Mouse (Mus musculus): ENCODE data around the gene Ak2.

Ak2 gene

DNA sequence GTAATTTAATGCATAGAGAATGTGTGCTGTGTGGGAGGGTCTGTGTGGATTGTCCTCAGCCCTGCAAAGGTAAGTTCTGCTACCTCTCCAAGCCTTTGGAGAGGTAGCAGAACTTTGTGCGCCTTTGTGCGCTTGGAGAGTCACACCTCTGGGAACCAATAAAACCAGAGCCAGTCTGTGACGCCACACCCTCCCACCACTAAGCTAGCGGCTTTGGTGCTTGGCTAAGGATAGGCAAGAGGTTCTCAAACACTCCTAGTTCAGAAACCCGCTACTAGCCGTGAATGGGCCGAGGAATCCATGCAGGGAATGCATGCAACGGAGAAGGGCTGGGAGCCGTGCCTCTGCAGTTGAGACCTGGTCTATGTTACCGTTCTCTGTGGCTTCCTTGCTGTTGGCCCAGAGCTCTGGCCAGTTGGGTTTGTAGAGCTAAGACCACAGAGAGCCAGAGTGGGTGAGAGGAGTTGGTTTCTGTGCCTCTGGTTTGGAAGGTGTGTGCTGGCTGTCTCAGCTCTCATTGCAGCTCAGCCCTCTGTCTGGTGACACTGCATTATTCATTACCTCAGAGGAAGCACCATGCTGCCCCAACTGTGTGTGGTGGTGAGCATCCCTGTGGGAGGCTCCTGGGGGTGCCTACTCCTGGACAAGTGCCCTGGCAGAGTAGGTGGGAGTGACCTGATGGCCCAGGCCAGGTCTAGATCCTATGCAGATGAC is 21.6 kb downstream of the Ak2 start:
- DNase-seq (ENCODE audit: low spot score in 2 of 2): no peak

DNA sequence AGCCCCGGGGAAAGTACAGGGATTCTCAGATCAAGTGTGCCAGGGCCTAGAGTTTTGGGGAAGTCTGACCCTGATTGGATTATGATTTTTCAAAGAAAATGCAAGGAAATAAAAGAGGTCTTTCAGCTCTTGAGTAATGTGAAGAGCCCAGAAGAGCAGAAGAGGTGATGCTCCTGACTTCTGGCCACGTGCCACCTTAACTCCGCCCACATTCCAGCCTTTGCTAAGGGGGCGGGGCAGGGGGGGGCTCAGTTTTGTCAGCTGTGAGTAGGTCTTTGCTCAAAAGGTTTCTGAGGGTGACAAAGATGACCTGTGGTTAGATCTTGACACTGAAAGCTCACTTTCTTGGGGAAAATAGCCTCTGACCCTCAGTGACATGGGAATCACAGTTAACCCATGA is 24.6 kb downstream of the Ak2 start:
- DNase-seq (ENCODE audit: low spot score in 2 of 2): no peak

DNA sequence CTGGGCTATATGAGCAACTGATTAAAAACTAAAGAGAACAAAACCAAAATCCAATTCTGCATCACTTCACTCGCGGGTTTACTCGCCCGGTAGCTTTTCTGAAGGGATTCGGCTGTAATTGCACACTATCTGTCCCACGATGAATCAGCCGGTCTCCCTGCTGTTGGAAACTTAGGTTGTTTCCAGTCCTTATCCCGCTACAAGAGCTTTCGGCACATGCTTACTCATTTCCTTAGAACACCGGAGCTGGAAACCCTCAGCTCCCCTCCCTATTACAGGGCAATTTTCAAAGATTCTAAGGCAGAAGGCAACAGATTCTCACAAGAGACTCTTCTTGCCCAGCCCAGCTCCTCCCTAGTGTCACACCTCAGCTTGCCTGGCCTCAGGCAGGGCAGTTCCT is 25.4 kb downstream of the Ak2 start:
- no peak for DNase-seq (ENCODE audit: low spot score in 2 of 2)

DNA sequence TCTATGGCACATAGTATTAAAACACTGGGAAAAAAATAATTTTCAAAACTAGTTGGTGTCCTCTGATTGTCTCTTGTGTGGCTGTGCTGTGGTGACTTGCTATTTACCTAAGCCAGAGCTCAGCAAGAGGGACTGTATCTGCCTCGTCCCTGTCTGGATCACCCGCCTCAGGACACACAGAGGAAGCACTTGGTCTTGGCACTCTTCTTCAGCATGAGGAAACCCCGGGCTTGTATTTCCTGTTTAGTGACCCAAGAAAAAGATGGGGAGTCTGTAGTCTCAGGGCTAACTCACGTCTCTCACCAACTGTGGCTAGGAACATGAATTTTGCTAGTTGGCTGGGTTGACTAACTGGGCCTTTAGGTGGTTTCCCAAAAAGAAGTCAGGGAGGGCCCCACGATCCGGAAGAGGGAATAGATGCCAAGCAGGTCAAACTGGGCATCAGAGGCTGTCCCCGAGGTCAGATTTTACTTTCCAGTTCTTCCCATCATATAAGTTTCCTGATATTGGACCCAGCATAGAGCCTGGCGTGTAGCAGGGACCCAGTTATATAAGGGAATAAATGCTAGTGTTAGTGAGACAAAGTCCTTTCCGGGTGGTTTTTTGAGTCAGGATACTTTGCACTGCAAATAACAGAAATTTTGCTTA is 27.2 kb downstream of the Ak2 start:
- no peak for DNase-seq (ENCODE audit: low spot score in 2 of 2)

DNA sequence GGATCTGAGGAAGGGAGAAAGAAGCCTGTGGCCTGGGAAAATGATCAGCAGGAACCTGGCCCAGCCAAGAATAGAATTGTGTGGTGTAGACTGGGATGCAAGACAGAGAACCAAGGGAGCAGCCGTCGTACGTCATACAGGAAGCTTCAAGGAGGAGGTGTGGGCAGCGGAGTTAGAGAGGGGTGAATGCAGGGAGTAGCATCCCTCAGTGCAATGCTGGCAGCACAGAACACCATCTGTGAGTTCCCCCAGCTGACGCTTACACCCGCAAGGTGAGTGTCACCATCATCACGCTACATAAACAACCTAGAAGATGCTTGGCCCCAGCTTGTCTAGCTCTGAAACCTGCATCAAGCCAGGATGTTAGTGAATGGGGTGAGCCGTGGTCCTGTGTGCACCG is 28.0 kb downstream of the Ak2 start:
- DNase-seq (ENCODE audit: low spot score in 2 of 2): no peak

DNA sequence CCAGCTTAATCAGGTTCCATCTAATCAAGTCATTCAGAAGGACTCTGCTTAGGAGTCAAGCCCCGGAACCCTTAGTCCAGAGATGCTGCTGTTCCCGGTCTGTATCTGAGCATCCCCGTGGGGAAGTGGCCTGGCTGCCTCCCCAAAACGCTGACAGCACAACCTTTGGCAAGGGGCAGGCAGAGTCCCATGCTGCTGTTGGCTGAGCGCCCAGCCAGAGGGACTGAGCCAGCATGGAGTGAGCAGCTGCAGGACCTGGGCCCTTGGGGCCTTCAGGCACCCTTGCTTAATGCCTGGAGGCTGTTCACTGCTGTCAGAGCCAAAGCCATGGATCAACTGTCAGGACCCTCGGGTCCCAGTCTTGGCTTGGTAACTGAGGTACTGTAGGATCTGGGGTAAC is 28.7 kb downstream of the Ak2 start:
- DNase-seq (ENCODE audit: low spot score in 2 of 2): peak; percentile 66 to 89

DNA sequence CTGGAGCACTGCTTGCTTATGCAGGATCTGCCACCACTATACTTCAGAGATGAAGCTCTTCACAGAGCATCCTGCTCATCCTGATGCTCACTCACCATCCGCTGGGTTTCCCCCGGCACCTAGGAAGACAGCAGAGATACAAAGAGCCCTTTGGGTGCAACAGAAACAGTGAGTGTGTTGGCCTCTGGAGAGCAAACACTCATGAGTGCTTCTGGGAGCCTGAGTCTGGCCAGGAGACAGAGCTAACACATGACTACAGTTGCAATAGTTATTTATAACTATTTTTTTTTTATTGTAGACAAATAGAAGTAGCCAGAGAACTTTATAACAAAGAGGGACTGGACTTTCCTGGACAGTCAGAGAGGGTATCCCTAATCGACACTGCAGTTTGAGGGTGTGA is 29.7 kb downstream of the Ak2 start:
- no peak for DNase-seq (ENCODE audit: low spot score in 2 of 2)

DNA sequence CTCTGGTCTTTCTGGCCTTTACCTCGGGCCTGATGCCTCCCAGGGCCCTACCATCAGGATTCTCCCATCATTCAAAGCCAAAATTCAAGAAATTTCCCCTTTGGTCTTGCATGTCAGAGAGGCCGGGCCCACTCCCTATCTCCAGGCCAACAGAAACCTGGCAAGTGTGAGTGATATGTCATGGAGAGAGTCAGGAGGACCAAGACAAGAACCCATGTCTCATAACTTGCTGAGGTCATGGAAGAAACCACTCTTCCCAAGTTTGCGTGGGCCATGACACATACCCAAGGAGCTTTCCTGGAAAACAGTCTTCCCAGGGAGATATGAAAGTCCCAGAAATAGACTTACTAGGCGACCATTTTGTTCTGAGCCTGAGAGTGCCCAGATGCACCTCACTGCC is 30.1 kb downstream of the Ak2 start:
- DNase-seq (ENCODE audit: low spot score in 2 of 2): no peak

DNA sequence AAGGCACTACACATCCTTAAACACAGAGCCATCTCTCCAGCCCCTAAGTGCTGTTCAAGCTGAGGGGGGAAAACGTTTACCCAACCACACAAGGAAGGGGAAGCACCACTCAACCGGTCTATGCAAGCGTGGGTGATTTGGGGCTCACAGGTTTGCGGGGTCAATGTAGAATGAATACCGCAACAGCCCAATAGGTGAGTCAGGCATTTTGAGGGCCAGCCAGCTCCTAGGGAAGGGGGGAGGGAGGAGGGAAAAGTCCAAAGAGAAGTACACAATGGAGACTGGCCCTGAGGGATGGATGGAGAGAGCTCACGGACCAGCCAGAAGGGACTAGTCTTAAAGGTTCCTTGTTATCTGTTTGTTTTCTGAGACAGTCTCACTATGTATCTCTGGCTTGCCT is 32.1 kb downstream of the Ak2 start:
- no peak for DNase-seq (ENCODE audit: low spot score in 2 of 2)

DNA sequence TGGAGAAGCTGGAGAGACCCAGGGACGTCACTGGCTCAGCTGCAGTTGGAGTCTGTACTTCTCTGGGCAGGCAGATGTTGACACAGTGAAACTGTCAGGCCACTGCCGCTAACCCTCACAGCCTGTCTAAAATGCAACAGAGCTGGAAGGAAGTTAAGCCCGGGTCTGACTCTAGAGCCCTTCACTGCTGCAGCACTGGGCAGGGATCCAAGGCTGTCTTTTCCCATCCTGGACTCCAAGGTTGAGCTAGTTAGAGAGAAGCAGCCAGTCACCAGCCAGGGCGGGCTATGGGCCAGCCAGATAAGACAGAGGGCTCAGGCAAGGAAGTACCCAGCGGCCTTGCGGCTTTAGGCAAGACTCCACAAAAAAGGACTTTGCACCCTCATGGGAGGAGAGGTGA is 33.0 kb downstream of the Ak2 start:
- DNase-seq (ENCODE audit: low spot score in 2 of 2): peak in 1 of 2 experiments; percentile 63

DNA sequence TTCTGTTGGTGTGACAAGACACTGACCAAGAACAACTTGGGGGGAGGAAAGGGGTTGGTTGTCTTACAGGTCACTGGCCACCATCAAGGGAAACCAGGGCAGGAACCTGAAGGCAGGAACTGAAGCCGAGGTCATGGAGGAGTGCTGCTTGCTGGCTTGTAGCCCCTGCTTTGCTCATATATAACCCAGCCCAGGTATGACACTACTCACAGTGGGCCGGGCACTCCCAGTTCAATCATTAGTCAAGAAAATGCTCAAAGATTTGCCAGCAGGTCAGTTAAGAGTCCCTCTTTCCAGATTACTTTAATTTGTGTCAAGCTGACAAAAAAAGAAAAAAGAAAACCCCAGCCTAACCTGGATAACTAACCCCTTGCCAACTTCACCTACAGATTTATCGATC is 33.9 kb downstream of the Ak2 start:
- DNase-seq (ENCODE audit: low spot score in 2 of 2): no peak

DNA sequence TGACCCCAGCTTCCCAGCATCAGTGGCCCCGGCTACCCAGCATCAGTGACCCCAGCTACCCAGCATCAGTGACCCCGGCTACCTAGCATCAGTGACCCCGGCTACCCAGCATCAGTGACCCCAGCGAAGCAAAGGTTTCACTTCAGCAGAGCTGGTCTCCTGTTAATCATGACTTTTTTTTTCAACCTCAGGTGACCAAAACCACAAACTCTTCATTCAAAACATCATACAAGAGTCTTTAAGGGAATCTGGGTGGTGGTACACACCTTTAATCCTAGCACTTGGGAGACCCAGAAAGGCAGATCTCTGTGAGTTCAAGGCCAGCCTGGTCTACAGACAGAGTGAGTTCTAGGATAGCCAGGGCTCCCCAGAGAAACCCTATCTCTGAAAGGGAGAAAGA is 39.0 kb downstream of the Ak2 start:
- DNase-seq (ENCODE audit: low spot score in 2 of 2): no peak

DNA sequence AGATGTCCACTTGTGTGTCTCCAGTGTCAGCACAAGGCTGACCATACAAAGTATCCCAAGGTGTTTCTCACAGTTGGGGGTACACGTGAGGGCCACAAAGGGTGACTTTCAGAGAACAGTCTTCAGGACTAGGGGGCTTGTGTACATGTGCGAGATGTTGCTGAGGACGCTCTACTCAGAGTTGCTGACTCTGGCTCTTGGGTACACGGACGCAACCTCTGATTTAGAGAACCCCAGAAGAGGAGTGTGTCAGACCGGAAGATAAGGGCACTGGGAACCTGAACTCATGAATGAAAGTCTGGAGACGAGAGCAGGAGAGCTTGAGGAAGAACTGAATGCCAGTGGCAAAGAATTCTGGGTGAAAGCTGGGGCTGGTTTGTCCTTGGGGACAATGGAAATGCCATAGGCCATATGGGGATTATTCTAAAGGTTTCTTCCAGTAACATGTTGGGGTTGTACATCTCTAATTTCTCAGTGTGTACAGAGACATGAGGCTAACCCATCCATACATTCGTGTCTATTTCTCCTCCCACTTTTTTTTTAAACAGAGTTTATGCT is 39.7 kb downstream of the Ak2 start:
- DNase-seq (ENCODE audit: low spot score in 2 of 2): no peak

DNA sequence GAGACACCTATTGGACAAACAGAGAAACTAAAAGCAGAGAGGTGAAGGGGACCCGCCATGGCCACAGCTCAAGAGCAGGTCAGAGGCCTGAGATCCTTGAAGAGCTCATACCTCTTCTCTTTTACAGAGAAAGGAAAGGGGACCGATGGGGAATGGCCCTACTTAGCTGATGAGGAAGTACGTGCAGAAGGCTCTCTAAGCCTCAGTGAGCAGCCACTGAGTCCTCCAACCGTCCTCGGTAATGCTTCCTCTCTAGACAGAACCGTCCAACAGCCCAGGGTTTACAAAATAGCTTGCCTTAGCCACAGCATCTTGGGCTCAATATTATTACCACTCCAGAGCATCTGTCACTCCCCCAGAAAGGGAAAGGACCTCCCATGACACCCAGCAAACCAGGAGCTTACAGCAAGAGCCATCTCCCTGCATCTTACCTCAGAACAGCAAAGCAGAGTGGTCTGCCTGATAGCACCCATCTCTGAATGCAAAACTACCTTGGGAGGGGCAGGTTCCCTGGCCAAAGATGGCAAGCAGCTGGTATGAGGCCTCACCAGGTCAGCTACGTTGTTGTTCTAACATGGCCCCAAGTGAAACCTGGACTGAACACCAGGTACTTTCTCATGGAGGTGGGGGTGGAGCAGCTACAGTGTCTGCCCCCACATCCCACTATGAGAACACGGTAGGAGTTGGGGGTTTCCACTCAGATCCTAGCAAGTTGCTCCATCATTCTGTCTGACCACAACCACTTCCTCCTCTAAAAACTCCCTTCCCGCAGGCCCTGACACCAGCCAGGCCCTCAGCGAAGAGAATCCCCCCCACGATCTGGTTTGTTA is 40.6 kb downstream of the Ak2 start:
- no peak for DNase-seq (ENCODE audit: low spot score in 2 of 2)

DNA sequence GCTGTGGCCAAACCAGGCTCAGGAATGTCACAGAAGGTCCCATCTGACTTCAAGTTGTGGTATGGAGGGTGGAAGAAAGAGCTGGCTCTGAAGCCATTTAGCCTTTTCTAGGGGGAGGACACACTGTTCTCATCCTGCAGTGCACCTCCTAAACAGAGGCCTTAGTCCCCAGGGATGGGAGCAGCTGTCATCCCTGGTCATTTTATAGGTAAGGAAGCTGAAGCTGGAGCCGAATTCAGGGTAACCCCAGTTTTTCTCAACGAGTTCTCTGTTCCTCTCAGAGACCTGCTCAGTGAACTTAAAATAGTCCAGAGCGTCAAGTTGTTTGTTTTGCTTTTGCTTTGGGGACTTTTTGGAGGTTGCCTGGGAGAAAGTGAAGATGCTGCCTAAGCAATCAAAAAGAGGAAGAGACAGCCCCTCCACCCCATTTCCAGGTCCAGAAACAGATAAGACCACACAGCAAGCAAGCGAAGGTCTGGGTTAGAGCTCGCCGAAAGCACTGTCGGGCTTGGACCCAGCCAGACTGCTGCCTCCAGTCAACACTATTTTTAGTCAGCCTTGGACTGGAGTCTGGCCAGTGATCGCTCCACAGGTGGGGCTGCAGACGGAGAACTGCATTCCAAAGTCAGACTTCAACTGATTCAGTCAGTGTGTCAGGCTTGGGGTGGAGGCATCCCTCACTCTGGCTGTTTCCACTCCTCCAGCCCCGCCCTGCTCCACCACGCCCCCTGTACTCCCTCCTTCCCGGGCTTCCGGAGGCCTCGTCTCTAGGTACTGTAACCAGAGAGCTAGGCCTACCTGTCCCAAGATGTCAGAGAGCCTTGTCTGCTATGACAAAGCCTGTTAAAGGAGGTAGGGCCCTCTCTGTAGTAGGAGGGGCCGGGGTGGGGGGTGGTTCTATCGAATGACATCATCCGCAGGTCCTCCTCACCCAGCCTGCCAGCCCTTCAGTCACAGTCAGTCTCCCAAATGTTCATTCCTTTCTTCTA is 41.5 kb downstream of the Ak2 start:
- DNase-seq (ENCODE audit: low spot score in 2 of 2): no peak

DNA sequence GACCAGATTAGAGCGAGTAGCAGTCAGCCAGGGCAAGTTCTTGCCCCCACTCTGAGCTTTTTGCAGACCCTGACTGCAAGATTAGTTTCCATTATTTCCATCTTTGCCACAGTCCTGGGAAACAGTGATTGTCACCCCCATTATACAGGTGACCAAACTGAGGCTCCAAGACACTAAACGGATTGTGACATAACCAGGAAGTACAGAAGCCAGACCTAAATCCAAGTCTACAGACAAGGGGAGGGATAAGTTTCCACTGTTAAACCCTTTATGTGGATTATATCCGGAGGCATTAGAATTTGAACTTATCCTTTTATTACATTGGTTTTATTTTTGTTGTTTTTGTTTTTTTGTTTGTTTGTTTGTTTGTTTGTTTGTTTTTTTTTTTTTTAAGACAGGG is 42.5 kb downstream of the Ak2 start:
- DNase-seq (ENCODE audit: low spot score in 2 of 2): no peak

DNA sequence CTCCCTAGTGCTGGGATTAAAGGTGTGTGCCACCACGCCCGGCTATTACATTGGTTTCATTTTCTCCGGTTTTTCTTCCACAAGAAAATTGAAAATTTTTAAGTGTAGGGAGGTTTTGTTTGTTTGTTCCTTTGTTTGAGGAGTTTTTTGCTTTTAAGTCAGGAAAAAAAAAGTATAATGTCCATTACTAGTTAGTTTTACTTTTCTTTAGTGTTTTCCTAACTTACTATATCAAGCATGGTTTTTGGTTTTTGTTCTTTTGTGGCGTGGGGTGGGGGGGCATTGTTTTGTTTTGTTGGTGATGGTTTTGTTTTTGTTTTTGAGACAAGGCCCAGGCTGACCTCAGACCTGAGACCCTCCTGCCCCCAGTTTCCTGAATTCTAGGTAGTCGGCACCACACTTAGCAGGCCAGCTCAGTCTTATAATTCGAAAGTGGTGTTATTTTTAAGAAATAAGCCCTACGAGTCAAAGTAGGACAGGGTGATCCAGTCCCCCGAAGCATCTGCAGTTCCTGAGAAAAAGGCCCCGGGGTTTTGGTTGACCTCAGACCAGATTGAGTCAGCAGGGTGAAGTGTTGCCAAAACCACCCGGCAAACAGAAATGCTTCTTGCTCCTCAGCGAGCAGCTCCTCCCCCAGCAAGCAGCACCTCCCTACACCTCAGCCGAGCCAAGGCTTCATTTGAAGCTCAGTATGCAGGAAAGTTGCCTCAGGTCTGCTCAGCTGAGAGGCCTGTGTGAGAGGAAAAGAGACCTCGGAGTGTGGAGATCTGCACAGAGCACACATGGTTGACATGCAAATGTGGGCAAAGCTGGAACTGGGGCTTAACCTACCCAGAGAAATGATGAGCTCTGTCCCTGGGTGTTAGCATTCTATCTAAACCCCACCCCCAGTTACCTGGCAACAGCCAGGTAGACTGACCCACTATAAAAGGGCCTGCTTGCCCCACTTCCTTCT is 43.2 kb downstream of the Ak2 start:
- DNase-seq (ENCODE audit: low spot score in 2 of 2): no peak

DNA sequence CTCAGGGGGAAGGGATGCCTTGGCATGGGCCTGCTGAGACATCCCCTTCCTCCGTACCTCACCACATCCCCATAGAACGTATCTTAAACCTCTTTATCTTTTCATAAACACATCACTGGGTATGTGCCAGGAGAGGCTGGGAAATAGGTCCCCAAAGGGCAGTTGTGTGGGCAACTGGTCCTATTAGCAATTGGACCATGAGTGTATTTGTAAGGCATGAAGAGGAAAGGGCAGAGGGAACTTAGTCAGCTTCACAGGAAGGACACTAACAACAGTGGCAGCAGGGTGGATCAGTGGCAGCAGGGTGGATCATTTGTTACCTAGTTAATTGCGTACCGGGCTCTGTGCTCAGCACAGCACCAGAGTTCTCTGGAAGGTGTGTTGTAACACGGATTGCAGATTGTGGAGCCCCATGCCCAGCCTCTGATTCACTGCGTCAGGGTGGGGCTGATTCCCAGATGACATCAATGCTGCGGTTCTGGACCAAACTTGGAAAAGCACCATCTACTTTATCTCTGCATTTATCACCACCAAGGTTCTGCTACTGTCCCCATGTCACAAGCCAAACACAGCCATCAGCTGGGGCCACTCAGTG is 44.2 kb downstream of the Ak2 start:
- DNase-seq (ENCODE audit: low spot score in 2 of 2): no peak

DNA sequence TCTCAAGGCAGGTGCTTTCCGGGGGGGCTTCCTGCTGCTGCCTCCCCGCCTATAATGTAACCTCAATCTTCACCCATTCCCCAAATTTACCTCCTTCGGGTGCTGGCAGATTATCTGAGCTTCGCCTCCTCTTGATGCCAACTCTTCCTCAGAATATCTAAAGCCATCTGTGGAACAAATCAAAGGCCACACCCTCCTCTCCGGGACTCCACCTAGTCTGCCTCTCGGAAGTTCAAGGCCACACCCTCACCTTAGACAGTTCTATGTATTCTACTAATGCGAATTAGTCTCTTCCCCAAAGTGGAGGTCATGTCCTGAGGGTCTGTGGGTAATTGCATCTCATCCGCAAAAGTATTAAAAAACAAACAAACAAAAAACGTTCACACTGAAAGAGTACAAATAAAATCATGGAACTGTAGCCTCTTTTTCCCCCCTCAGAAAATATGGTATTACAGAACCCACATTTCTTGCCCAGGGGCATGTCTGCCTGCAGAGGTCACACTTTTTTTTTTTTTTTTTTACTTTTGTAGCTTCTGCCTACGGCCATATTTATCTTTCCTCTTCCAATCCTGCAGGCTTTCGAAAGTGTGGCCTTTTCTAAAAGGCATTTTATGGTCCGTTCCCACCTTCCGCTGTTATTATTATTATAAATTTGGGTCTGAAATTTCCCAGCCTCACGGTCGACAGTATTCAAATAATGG is 56.1 kb downstream of the Ak2 start:
- DNase-seq (ENCODE audit: low spot score in 2 of 2): no peak

Measured in cerebellum, postnatal 4 days (tissue).